Mouse (Mus musculus): Measurements from ENCODE around the gene 1810062G17Rik.

DNA sequence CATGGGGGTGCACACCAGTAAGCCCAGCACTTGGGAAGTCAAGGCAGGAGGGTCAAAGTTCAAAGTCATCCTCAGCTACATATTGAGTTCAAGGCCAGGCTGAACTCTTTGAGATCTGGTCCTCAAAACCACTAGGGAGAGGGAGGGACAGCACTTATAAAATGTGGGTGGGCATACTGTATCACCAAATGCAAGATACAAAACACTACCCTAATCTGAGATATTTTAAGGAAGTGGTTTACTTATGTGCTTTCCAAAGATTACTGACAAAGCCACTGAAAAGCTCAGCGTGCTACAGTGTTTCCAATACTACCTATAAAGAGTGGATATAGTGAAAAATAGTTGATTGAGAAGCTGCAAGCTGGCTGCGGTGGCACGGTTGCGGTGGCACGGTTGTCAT is 2.5 kb upstream of the 1810062G17Rik start:
- TF ChIP-seq CTCF (conservative IDR thresholded peaks at IDR 0.05; ENCODE audit: low read length) (no peak), POU5F1 (IDR thresholded peaks at IDR 0.05; ENCODE audit: borderline replicate concordance, low read length) (no peak), NANOG (IDR thresholded peaks at IDR 0.05; ENCODE audit: borderline replicate concordance, low read length) (no peak)

All from E14TG2a.4 (cell line).